ENCODE assay signal across 8 mouse cellular contexts in genomic region chr2:146838596-146839302, GRCm38 (mm10). TPM values are rescaled to one million over a fixed set of nuclear protein-coding genes. Genes with fewer than 3 reads are reported as not detected.
DNase-seq lines count a peak whose midpoint lies in the region; ATAC-seq and TF ChIP-seq lines count a peak whose summit lies in the region.

No protein-coding gene starts in this region.

- no peak for TF ChIP-seq POLR2A in cortical plate, adult 2 months (IDR thresholded peaks at IDR 0.05; ENCODE audit: extremely low read depth, insufficient read depth, low read length)

- H3K4me2 ChIP-seq in heart, embryonic 11.5 days, result peak overlapping the region; percentile 57
- H3K4me2 ChIP-seq in hindbrain, embryonic 12.5 days (replicated peaks), result peak overlapping the region; percentile 32
- H3K4me2 ChIP-seq in midbrain, postnatal 0 days (ENCODE audit: low read depth, low read length, poor library complexity, severe bottlenecking), result peak overlapping the region; percentile 43

- H3K27me3 ChIP-seq in heart, embryonic 11.5 days (ENCODE audit: control insufficient read depth, insufficient read depth, low read length), result peaks cover 70% of the 10 kb centered on the region
- H3K27me3 ChIP-seq in hindbrain, embryonic 12.5 days, result peaks cover 87% of the 10 kb centered on the region
- peaks cover 39% of the 10 kb centered on the region for H3K27me3 ChIP-seq in midbrain, postnatal 0 days (ENCODE audit: insufficient read depth, low read length)

- H3K27ac ChIP-seq in heart, embryonic 11.5 days (ENCODE audit: low read depth, low read length), result no peak overlapping the region
- no peak overlapping the region for H3K27ac ChIP-seq in cortical plate, adult 2 months (ENCODE audit: insufficient read depth, low read length)
- H3K27ac ChIP-seq in hindbrain, embryonic 12.5 days, result peak overlapping the region; percentile 64
- H3K27ac ChIP-seq in midbrain, postnatal 0 days (ENCODE audit: low read depth, low read length), result peak overlapping the region; percentile 84

- H3K4me3 ChIP-seq in heart, embryonic 11.5 days (ENCODE audit: low read depth, low read length), result peak overlapping the region; percentile 30
- H3K4me3 ChIP-seq in cortical plate, adult 2 months (ENCODE audit: insufficient read depth, low read length), result peak overlapping the region; percentile 35; the same call in 1 of the 2 replicates
- peak overlapping the region; percentile 17 for H3K4me3 ChIP-seq in hindbrain, embryonic 12.5 days
- peak overlapping the region; percentile 27 for H3K4me3 ChIP-seq in midbrain, postnatal 0 days (ENCODE audit: low read depth, low read length)

- ATAC-seq in heart, embryonic 11.5 days (replicated peaks; ENCODE audit: insufficient number of reproducible peaks, low FRiP score, low TSS enrichment), result no peak
- ATAC-seq in hindbrain, embryonic 12.5 days (ENCODE audit: low FRiP score), result no peak
- no peak for ATAC-seq in midbrain, postnatal 0 days (ENCODE audit: low FRiP score)

- no peaks in the 10 kb centered on the region for H3K36me3 ChIP-seq in heart, embryonic 11.5 days (ENCODE audit: control insufficient read depth, insufficient read depth, low read length)
- no peaks in the 10 kb centered on the region for H3K36me3 ChIP-seq in hindbrain, embryonic 12.5 days
- H3K36me3 ChIP-seq in midbrain, postnatal 0 days (ENCODE audit: insufficient read depth, low read length), result no peaks in the 10 kb centered on the region

- no peak for DNase-seq in heart, adult 8-10 months (ENCODE audit: low spot score)
- DNase-seq in midbrain, postnatal 0 days (ENCODE audit: low spot score), result no peak
- no peak for DNase-seq in left cerebral cortex, adult 8-10 months (ENCODE audit: low spot score in 2 of 2)
- no peak for DNase-seq in B cell, adult 2 months
- no peak for DNase-seq in adrenal gland, adult 18-20 months (ENCODE audit: low spot score in 2 of 2)

- TF ChIP-seq CTCF in cortical plate, adult 2 months (IDR thresholded peaks at IDR 0.05; ENCODE audit: extremely low read depth, insufficient read depth, low read length), result no peak
- TF ChIP-seq CTCF in midbrain, postnatal 0 days (IDR thresholded peaks at IDR 0.05), result no peak

- H3K9ac ChIP-seq in heart, embryonic 11.5 days (ENCODE audit: low read depth, low read length), result no peak overlapping the region
- peak overlapping the region; percentile 49 for H3K9ac ChIP-seq in hindbrain, embryonic 12.5 days
- peak overlapping the region; percentile 55 for H3K9ac ChIP-seq in midbrain, postnatal 0 days (replicated peaks; ENCODE audit: low read length, poor library complexity, severe bottlenecking)

- H3K9me3 ChIP-seq in heart, embryonic 11.5 days (replicated peaks; ENCODE audit: control insufficient read depth, low read length), result no peaks in the 10 kb centered on the region
- H3K9me3 ChIP-seq in hindbrain, embryonic 12.5 days (replicated peaks), result no peaks in the 10 kb centered on the region
- no peaks in the 10 kb centered on the region for H3K9me3 ChIP-seq in midbrain, postnatal 0 days (ENCODE audit: low read length)

- 3% methylated on average over 30 of the region's 30 CpGs for WGBS in heart, embryonic 11.5 days (ENCODE audit: insufficient replicate concordance)
- 2% methylated on average over 30 of the region's 30 CpGs for WGBS in hindbrain, embryonic 12.5 days
- WGBS in midbrain, postnatal 0 days, result 2% methylated on average over 30 of the region's 30 CpGs

- H3K4me1 ChIP-seq in heart, embryonic 11.5 days (ENCODE audit: control insufficient read depth, insufficient read depth, low read length), result peaks cover 10% of the 10 kb centered on the region
- H3K4me1 ChIP-seq in cortical plate, adult 2 months (ENCODE audit: control insufficient read depth, insufficient read depth, low read length), result no peaks in the 10 kb centered on the region
- H3K4me1 ChIP-seq in hindbrain, embryonic 12.5 days, result peaks cover 22% of the 10 kb centered on the region
- no peaks in the 10 kb centered on the region for H3K4me1 ChIP-seq in midbrain, postnatal 0 days (ENCODE audit: insufficient read depth, low read length)

RNA-seq across cellular contexts. Expression of gene Kiz, which starts 16.9 kb away (rescaled TPM):
- 20.9 and 22.1 TPM in 2 replicates for polyA plus RNA-seq in heart, embryonic 11.5 days (2014; fragmentation: Nextera tagmentation; extraction: Ambion mirVana)
- total RNA-seq in heart, adult 8-10 months (2022), result 100 to 1,000 TPM; 111 to 137 (median 121) TPM
- 13.8 and 16.0 TPM in 2 replicates for polyA plus RNA-seq in cortical plate, adult 2 months (2012; rRNA removed)
- polyA plus RNA-seq in hindbrain, embryonic 12.5 days (2016; fragmentation: Nextera tagmentation; extraction: Ambion mirVana), result 27.6 and 33.2 TPM in 2 replicates
- total RNA-seq in midbrain, postnatal 0 days (2014; rRNA removed), result 14.2 and 16.1 TPM in 2 replicates
- 17.4 and 18.0 TPM in 2 replicates for polyA plus RNA-seq in midbrain, postnatal 0 days (2015; fragmentation: Nextera tagmentation; extraction: Ambion mirVana)
- total RNA-seq in left cerebral cortex, adult 8-10 months (2022), result 10 to 100 TPM; 24.2 to 26.9 (median 25.5) TPM
- total RNA-seq in adrenal gland, adult 18-20 months (2021), result 10 to 100 TPM; 38.5 to 39.0 TPM

Comparison
In these comparisons a context has a peak if more than half of its experiments do, and no peak if none do; other contexts are left out.
1. H3K27ac ChIP-seq: peak in hindbrain, embryonic 12.5 days (single experiment) and midbrain, postnatal 0 days (single experiment); none in heart, embryonic 11.5 days (single experiment) and cortical plate, adult 2 months (single experiment).
2. Peak in every context shown above with its lines, with median percentiles within 50 percentile points of each other: H3K4me2 ChIP-seq and H3K4me3 ChIP-seq.